Mouse (Mus musculus): ENCODE measurements around the gene Kif3c.

DNA sequence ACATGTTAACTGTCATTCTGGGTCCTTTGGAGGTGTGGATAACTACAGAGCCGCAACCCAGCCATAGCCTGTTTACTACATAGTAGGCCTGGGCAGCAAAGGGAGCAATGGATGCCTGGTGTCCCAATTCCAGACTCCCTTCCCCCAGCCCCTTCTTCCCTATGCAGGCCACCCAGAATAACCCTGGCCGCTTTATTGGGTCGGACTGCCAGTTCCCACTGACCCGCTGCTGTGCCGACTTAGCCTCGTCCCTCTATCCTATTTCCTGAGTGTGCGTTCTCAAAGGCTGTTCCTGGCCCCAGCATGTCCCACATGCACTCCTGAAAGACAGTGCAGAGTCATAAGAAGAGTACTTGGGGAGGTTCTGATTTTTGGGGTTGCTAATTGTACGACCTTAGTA lies 32.0 kb downstream of the Kif3c start:
- TF ChIP-seq CTCF (IDR thresholded peaks at IDR 0.05; ENCODE audit: extremely low read depth, insufficient read length, insufficient replicate concordance, low read depth, low read length) = no peak
- no peak for TF ChIP-seq POLR2A (IDR thresholded peaks at IDR 0.05; ENCODE audit: low read depth, low read length)
